Mouse (Mus musculus) liver, adult 2 months (tissue): Measurements from ENCODE around the gene Zfp275.
"Not testable (repeated sequence)": the region's sequence is repeated elsewhere in the genome, so short reads cannot be mapped to it uniquely, and the experiment has no call there.

Experiments
- CTCF ChIP-seq: fragments of 200-500 bp; IDR thresholded peaks from 2 replicates; pipeline ENCODE4 v1.5.1; 2011; ENCODE audit warnings: low read depth, low read length, control low read depth
- POLR2A ChIP-seq: fragments of 200-500 bp; IDR thresholded peaks from 2 replicates; pipeline ENCODE4 v1.6.1; 2011; ENCODE audit warnings: low read length, control low read depth; ENCODE audit not compliant: insufficient read depth; ENCODE audit errors: extremely low read depth

- TF ChIP-seq POLR2A, CTCF: not testable (repeated sequence)
These were observed 49.5 kb upstream of the Zfp275 start, which contains the start of the genes Xlr5a and Xlr5c for GRCm38 (mm10) chrX:73292876-73293275.
